Comparison of ENCODE assay signal across 10 mouse cellular contexts in genomic region chr2:128412974-128413373, GRCm38 (mm10).
DNase-seq lines count a peak whose midpoint lies in the region; ATAC-seq and TF ChIP-seq lines count a peak whose summit lies in the region.
"Had no signal": no experiment of that assay in that cellular context is flagged by ENCODE, and none has a peak within 500 bp of the region (broad histone marks: within the 10 kb centered on the region; RNA-seq: fewer than 3 reads in every experiment).

No protein-coding gene starts in this region.

- WGBS in lung, embryonic 16.5 days: 38% methylated on average over 10 of the region's 10 CpGs
- WGBS in bone marrow, adult 2 months: 7% methylated on average over 10 of the region's 10 CpGs
- WGBS in limb, embryonic 10.5 days: 11% methylated on average over 10 of the region's 10 CpGs

- no peak overlapping the region for H3K9ac ChIP-seq in lung, embryonic 16.5 days (ENCODE audit: low read length)
- H3K9ac ChIP-seq: embryonic facial prominence, embryonic 12.5 days had no signal

- 0 out of 2 replicates have a peak, but pooled peaks have one; percentile 5 for TF ChIP-seq CTCF in bone marrow, adult 2 months (IDR thresholded peaks at IDR 0.05; ENCODE audit: control insufficient read depth, insufficient read depth, low read length)

- H3K27me3 ChIP-seq in lung, embryonic 16.5 days (ENCODE audit: control insufficient read depth, insufficient read depth, low read depth, low read length): no peaks in the 10 kb centered on the region
- no peaks in the 10 kb centered on the region for H3K27me3 ChIP-seq in limb, embryonic 10.5 days (ENCODE audit: low read depth, poor library complexity, severe bottlenecking)

- DNase-seq in lung, postnatal 25 days (ENCODE audit: low spot score): no peak
- peak; percentile 58 for DNase-seq in limb, embryonic 10.5 days (ENCODE audit: low spot score)
- peak; percentile 80 for DNase-seq in thymus, postnatal 14 days
- no peak for DNase-seq in gastrocnemius, postnatal 25 days
- no peak for DNase-seq in gastrocnemius, postnatal 36 days
- no peak for DNase-seq in Muller cell, postnatal 12 days (ENCODE audit: inconsistent ontology term)

- intact Hi-C loops in gastrocnemius, postnatal 36 days (cut with DNase I): loop anchor here (2.0 kb wide), 1 partner anchor 160 kb away; no protein-coding TSS in a partner anchor

- TF ChIP-seq POLR2A in bone marrow, adult 2 months (IDR thresholded peaks at IDR 0.05; ENCODE audit: borderline replicate concordance, control insufficient read depth, low read depth, low read length): no peak

- ATAC-seq in lung, embryonic 16.5 days (ENCODE audit: low read depth): peak; percentile 45; the same call in 1 of the 2 replicates

- 0 out of 2 replicates have a peak, but pooled peaks cover 4% of the 10 kb centered on the region for H3K4me1 ChIP-seq in lung, embryonic 16.5 days (replicated peaks; ENCODE audit: control insufficient read depth, insufficient read depth, low read length)
- peaks cover 8% of the 10 kb centered on the region; the same call in 1 of the 2 replicates for H3K4me1 ChIP-seq in bone marrow, adult 2 months (ENCODE audit: control insufficient read depth, insufficient read depth, low read length)
- peaks cover 18% of the 10 kb centered on the region for H3K4me1 ChIP-seq in limb, embryonic 10.5 days
- H3K4me1 ChIP-seq: embryonic facial prominence, embryonic 12.5 days had no signal

- H3K4me2 ChIP-seq in lung, embryonic 16.5 days (ENCODE audit: low read depth, low read length): no peak overlapping the region
- H3K4me2 ChIP-seq: embryonic facial prominence, embryonic 12.5 days had no signal

- H3K4me3 ChIP-seq in lung, embryonic 16.5 days (ENCODE audit: low read length): no peak overlapping the region
- no peak overlapping the region for H3K4me3 ChIP-seq in bone marrow, adult 2 months (replicated peaks; ENCODE audit: control insufficient read depth, low read depth, low read length)
- H3K4me3 ChIP-seq in limb, embryonic 10.5 days: no peak overlapping the region
- H3K4me3 ChIP-seq: embryonic facial prominence, embryonic 12.5 days had no signal

- H3K27ac ChIP-seq in lung, embryonic 16.5 days (ENCODE audit: low read length): no peak overlapping the region
- no peak overlapping the region for H3K27ac ChIP-seq in bone marrow, adult 2 months (ENCODE audit: control insufficient read depth, insufficient read depth, low read depth, low read length, poor library complexity)
- H3K27ac ChIP-seq in limb, embryonic 10.5 days: peak overlapping the region; percentile 37; the same call in 1 of the 2 replicates
- H3K27ac ChIP-seq: embryonic facial prominence, embryonic 12.5 days; macrophage had no signal

- H3K9me3 ChIP-seq in lung, embryonic 16.5 days (ENCODE audit: control insufficient read depth, low read length): no peaks in the 10 kb centered on the region
- H3K9me3 ChIP-seq in limb, embryonic 10.5 days (replicated peaks): no peaks in the 10 kb centered on the region
- H3K9me3 ChIP-seq: embryonic facial prominence, embryonic 12.5 days had no signal

- no peaks in the 10 kb centered on the region for H3K36me3 ChIP-seq in lung, embryonic 16.5 days (ENCODE audit: control insufficient read depth, insufficient read depth, low read length)
- no peaks in the 10 kb centered on the region for H3K36me3 ChIP-seq in limb, embryonic 10.5 days
- H3K36me3 ChIP-seq: embryonic facial prominence, embryonic 12.5 days had no signal

Comparison
In these comparisons a context has a peak if more than half of its experiments do, and no peak if none do; other contexts are left out.
1. DNase-seq: peak in limb, embryonic 10.5 days (single experiment) and thymus, postnatal 14 days (single experiment); none in lung, postnatal 25 days (single experiment), gastrocnemius, postnatal 25 days (single experiment), gastrocnemius, postnatal 36 days (0 of 2) and Muller cell, postnatal 12 days (single experiment).